9 mouse cellular contexts compared by ENCODE assay signal in the genomic region with DNA sequence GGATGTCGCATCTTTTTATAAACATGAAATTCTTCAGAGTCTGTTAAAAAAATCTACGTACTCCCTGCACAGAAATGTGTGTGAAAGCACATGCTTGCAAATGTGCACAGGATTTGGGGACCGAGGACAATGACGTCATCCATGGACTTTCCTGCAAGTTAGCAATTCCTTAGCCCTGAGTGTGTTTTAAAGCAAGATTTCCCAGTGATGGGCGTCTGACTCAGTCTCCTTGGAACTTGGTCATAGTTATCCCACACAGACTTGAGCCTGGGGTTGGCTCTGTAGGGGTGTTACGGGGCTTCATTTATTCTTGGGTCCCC. TPM values are rescaled to one million over a fixed set of nuclear protein-coding genes. Genes with fewer than 3 reads are reported as not detected.
DNase-seq lines count a peak whose midpoint lies in the region; ATAC-seq and TF ChIP-seq lines count a peak whose summit lies in the region.
"Had no signal": no experiment of that assay in that cellular context is flagged by ENCODE, and none has a peak within 500 bp of the region (broad histone marks: within the 10 kb centered on the region; RNA-seq: fewer than 3 reads in every experiment).

No protein-coding gene starts in this region.

- in situ Hi-C loops in CH12.LX (cut with MboI; ENCODE audit: low pct_ligation_motif_present, low pct_unique_long_range_greater_than_20kb, low sequenced_read_pairs): loop anchor here (25.0 kb wide), 1 partner anchor 369 kb away; no protein-coding TSS in a partner anchor

- H3K27ac ChIP-seq in CH12.LX (ENCODE audit: insufficient read depth, low read depth): no peak overlapping the region
- H3K27ac ChIP-seq in forebrain, embryonic 12.5 days: no peak overlapping the region
- H3K27ac ChIP-seq in limb, embryonic 12.5 days: no peak overlapping the region
- H3K27ac ChIP-seq in stomach, embryonic 14.5 days (ENCODE audit: low read length): no peak overlapping the region

- peaks cover 4 to 37% of the 10 kb centered on the region in 2 experiments for H3K4me1 ChIP-seq in CH12.LX (ENCODE audit: control insufficient read depth in 1 of 2, insufficient read depth in 2 of 2)
- H3K4me1 ChIP-seq in forebrain, embryonic 12.5 days: peaks cover 13% of the 10 kb centered on the region
- peaks cover 6% of the 10 kb centered on the region for H3K4me1 ChIP-seq in limb, embryonic 12.5 days (replicated peaks)
- H3K4me1 ChIP-seq in stomach, embryonic 14.5 days (ENCODE audit: control insufficient read depth, insufficient read depth, low read length): peaks cover 5% of the 10 kb centered on the region; the same call in 1 of the 2 replicates

- peak overlapping the region; percentile 59; the same call in 1 of the 2 replicates for H3K9ac ChIP-seq in CH12.LX (ENCODE audit: insufficient read depth, low read depth)
- no peak overlapping the region for H3K9ac ChIP-seq in forebrain, embryonic 12.5 days
- H3K9ac ChIP-seq in limb, embryonic 12.5 days (replicated peaks): no peak overlapping the region
- no peak overlapping the region for H3K9ac ChIP-seq in stomach, embryonic 14.5 days (replicated peaks; ENCODE audit: low read depth, low read length)

- TF ChIP-seq POLR2A in CH12.LX (IDR thresholded peaks at IDR 0.05; ENCODE audit: low read depth, low read length): no peak

- peak; percentile 34 to 44 for DNase-seq in heart, adult 18-20 months
- no peak for DNase-seq in heart, postnatal 14 days
- peak; percentile 9 for DNase-seq in CH12.LX (ENCODE audit: extremely low read depth)
- no peak for DNase-seq in layer of hippocampus, adult 9-10 months (ENCODE audit: low spot score)

- peaks cover 14% of the 10 kb centered on the region for H3K27me3 ChIP-seq in CH12.LX (replicated peaks)
- peaks cover 47% of the 10 kb centered on the region for H3K27me3 ChIP-seq in forebrain, embryonic 12.5 days
- H3K27me3 ChIP-seq in limb, embryonic 12.5 days: peaks cover 48% of the 10 kb centered on the region
- no peaks in the 10 kb centered on the region for H3K27me3 ChIP-seq in stomach, embryonic 14.5 days (ENCODE audit: control insufficient read depth, insufficient read depth, low read length)

- H3K4me2 ChIP-seq in CH12.LX (ENCODE audit: insufficient read depth, low read depth, poor library complexity, severe bottlenecking): peak overlapping the region; percentile 93
- H3K4me2 ChIP-seq in forebrain, embryonic 12.5 days: peak overlapping the region; percentile 98
- H3K4me2 ChIP-seq in limb, embryonic 12.5 days: peak overlapping the region; percentile 98
- peak overlapping the region; percentile 97 for H3K4me2 ChIP-seq in stomach, embryonic 14.5 days (replicated peaks; ENCODE audit: low read depth, low read length)

- H3K4me3 ChIP-seq in CH12.LX (replicated peaks in 1 of 3; ENCODE audit: low read depth in 2 of 3, low read length in 2 of 3, poor library complexity in 1 of 3): peak overlapping the region in 2 of 3 experiments; percentile 83
- H3K4me3 ChIP-seq in forebrain, embryonic 12.5 days (replicated peaks): no peak overlapping the region
- no peak overlapping the region for H3K4me3 ChIP-seq in limb, embryonic 12.5 days (replicated peaks)
- H3K4me3 ChIP-seq in stomach, embryonic 14.5 days (ENCODE audit: low read depth, low read length): peak overlapping the region; percentile 47; the same call in 1 of the 2 replicates

- no peak for TF ChIP-seq CTCF in CH12.LX (conservative IDR thresholded peaks at IDR 0.05 in 1 of 2, IDR thresholded peaks at IDR 0.05 in 1 of 2; ENCODE audit: low read depth in 2 of 2, low read length in 2 of 2)

- H3K36me3 ChIP-seq in CH12.LX (replicated peaks in 1 of 2; ENCODE audit: control insufficient read depth in 1 of 2, insufficient read depth in 1 of 2, low read length in 1 of 2): peaks cover 0 to 20% of the 10 kb centered on the region in 2 experiments
- no peaks in the 10 kb centered on the region for H3K36me3 ChIP-seq in forebrain, embryonic 12.5 days (replicated peaks)
- no peaks in the 10 kb centered on the region for H3K36me3 ChIP-seq in limb, embryonic 12.5 days
- H3K36me3 ChIP-seq in stomach, embryonic 14.5 days (ENCODE audit: control insufficient read depth, insufficient read depth, low read length): no peaks in the 10 kb centered on the region
- H3K36me3 ChIP-seq: G1E had no signal

- 36% methylated on average over 6 of the region's 6 CpGs for WGBS in forebrain, embryonic 12.5 days
- 37% methylated on average over 6 of the region's 6 CpGs for WGBS in limb, embryonic 12.5 days
- 38% methylated on average over 6 of the region's 6 CpGs for WGBS in stomach, embryonic 14.5 days

- dilution Hi-C loops in CH12.LX (cut with MboI; ENCODE audit: extremely low pct_ligation_motif_present, extremely low pct_unique_long_range_greater_than_20kb, low sequenced_read_pairs): no loop called here

- no peak for TF ChIP-seq RAD21 in CH12.LX (IDR thresholded peaks at IDR 0.05; ENCODE audit: low read depth, low read length)

- intact Hi-C loops in heart, postnatal 14 days (cut with DNase I): loop anchor here (5.0 kb wide), 2 partner anchors 71 to 104 kb away; partner anchors contain the start of genes Ankrd16, Fbh1 and Rbm17

- H3K79me2 ChIP-seq in CH12.LX (replicated peaks; ENCODE audit: control insufficient read depth, extremely low read depth, insufficient read depth, poor library complexity, severe bottlenecking): peaks cover 5% of the 10 kb centered on the region

- ATAC-seq in forebrain, embryonic 12.5 days (ENCODE audit: low FRiP score): no peak
- ATAC-seq in limb, embryonic 12.5 days (ENCODE audit: insufficient number of reproducible peaks, insufficient read depth, low FRiP score, low TSS enrichment, low read depth): no peak
- no peak for ATAC-seq in stomach, embryonic 14.5 days (ENCODE audit: insufficient number of reproducible peaks, insufficient read depth, low FRiP score, low read depth)
- ATAC-seq in megakaryocyte-erythroid progenitor cell, adult 5-6 weeks (replicated peaks; ENCODE audit: low FRiP score, low TSS enrichment, poor library complexity, severe bottlenecking): no peak

- H3K9me3 ChIP-seq in CH12.LX (replicated peaks; ENCODE audit: low read length): no peaks in the 10 kb centered on the region
- no peaks in the 10 kb centered on the region for H3K9me3 ChIP-seq in forebrain, embryonic 12.5 days
- no peaks in the 10 kb centered on the region for H3K9me3 ChIP-seq in limb, embryonic 12.5 days
- H3K9me3 ChIP-seq in stomach, embryonic 14.5 days (ENCODE audit: control insufficient read depth, low read depth, low read length): no peaks in the 10 kb centered on the region
- H3K9me3 ChIP-seq: G1E had no signal

- TF ChIP-seq EP300 in CH12.LX (IDR thresholded peaks at IDR 0.05; ENCODE audit: low read length): no peak

TF ChIP-seq in CH12.LX, 34 proteins besides CTCF, POLR2A, EP300 and RAD21:
- TF ChIP-seq SIN3A (IDR thresholded peaks at IDR 0.05; ENCODE audit: low read length): no peak
- TF ChIP-seq POLR2AphosphoS2 (IDR thresholded peaks at IDR 0.05; ENCODE audit: low read depth, low read length): no peak
- TF ChIP-seq USF1 (IDR thresholded peaks at IDR 0.05; ENCODE audit: low read depth, low read length): no peak
- TF ChIP-seq ETS1 (conservative IDR thresholded peaks at IDR 0.05; ENCODE audit: low read depth, low read length): no peak
- no peak for TF ChIP-seq MAZ (IDR thresholded peaks at IDR 0.05; ENCODE audit: low read depth, low read length)
- peak; percentile 52 for TF ChIP-seq JUN (IDR thresholded peaks at IDR 0.05; ENCODE audit: insufficient read depth, low read depth, low read length)
- no peak for TF ChIP-seq NELFE (IDR thresholded peaks at IDR 0.05; ENCODE audit: low read depth, low read length)
- TF ChIP-seq ZKSCAN1 (IDR thresholded peaks at IDR 0.05; ENCODE audit: borderline replicate concordance, low read depth, low read length): no peak
- no peak for TF ChIP-seq UBTF (IDR thresholded peaks at IDR 0.05; ENCODE audit: low read depth, low read length)
- TF ChIP-seq MYC (IDR thresholded peaks at IDR 0.05; ENCODE audit: low read depth, low read length): peak; percentile 43; the same call in 1 of the 2 replicates
- no peak for TF ChIP-seq MEF2A (IDR thresholded peaks at IDR 0.05; ENCODE audit: borderline replicate concordance, low read depth, low read length)
- TF ChIP-seq MAX (IDR thresholded peaks at IDR 0.05; ENCODE audit: low read length): no peak
- TF ChIP-seq GABPA (IDR thresholded peaks at IDR 0.05; ENCODE audit: insufficient replicate concordance, low read depth, low read length): no peak
- no peak for TF ChIP-seq CHD1 (IDR thresholded peaks at IDR 0.05; ENCODE audit: low read depth, low read length)
- no peak for TF ChIP-seq BHLHE40 (IDR thresholded peaks at IDR 0.05; ENCODE audit: low read depth, low read length)
- no peak for TF ChIP-seq IRF4 (IDR thresholded peaks at IDR 0.05; ENCODE audit: low read depth, low read length)
- TF ChIP-seq NRF1 (IDR thresholded peaks at IDR 0.05; ENCODE audit: low read depth, low read length): no peak
- no peak for TF ChIP-seq SMC3 (IDR thresholded peaks at IDR 0.05; ENCODE audit: low read depth, low read length)
- peak; percentile 36; the same call in 1 of the 2 replicates for TF ChIP-seq JUND (conservative IDR thresholded peaks at IDR 0.05; ENCODE audit: low read depth, low read length)

RNA-seq across cellular contexts. Expression of gene Il15ra, which starts 1.6 kb away (rescaled TPM):
- 10 to 100 TPM; 29.6 to 30.6 TPM for total RNA-seq in heart, adult 18-20 months (2021)
- total RNA-seq in heart, postnatal 14 days (2021): 10 to 100 TPM; 34.1 to 38.4 TPM
- total RNA-seq in CH12.LX (2012; rRNA removed): 14.4 and 15.1 TPM in 2 replicates
- 12.6 and 14.0 TPM in 2 replicates for total RNA-seq in CH12.LX (2014; rRNA removed)
- 16.6 and 19.4 TPM in 2 replicates for polyA plus RNA-seq in CH12.LX (2012; ENCODE audit: insufficient read length, low read depth)
- 0.50 TPM in 1 of 2 replicates, not detected in the other for polyA plus RNA-seq in forebrain, embryonic 12.5 days (2016; fragmentation: Nextera tagmentation; extraction: Ambion mirVana)
- 0.50 and 0.88 TPM in 2 replicates for polyA plus RNA-seq in limb, embryonic 12.5 days (2016; fragmentation: Nextera tagmentation; extraction: Ambion mirVana)
- 0.80 and 1.5 TPM in 2 replicates for polyA plus RNA-seq in stomach, embryonic 14.5 days (2014; fragmentation: Nextera tagmentation; extraction: Ambion mirVana)
- total RNA-seq in megakaryocyte-erythroid progenitor cell, adult 5-6 weeks (2014; fragmentation: Nextera tagmentation): 10.7 and 12.3 TPM in 2 replicates
- 9.4 and 12.0 TPM in 2 replicates for total RNA-seq in megakaryocyte-erythroid progenitor cell, adult 5-6 weeks (2017)
- polyA plus RNA-seq: G1E had no signal

Comparison
In these comparisons a context has a peak if more than half of its experiments do, and no peak if none do; other contexts are left out.
1. DNase-seq: peak in heart, adult 18-20 months (2 of 2) and CH12.LX (single experiment); none in heart, postnatal 14 days (0 of 2) and layer of hippocampus, adult 9-10 months (single experiment).
2. H3K4me3 ChIP-seq: peak in CH12.LX (2 of 3) and stomach, embryonic 14.5 days (single experiment); none in forebrain, embryonic 12.5 days (single experiment) and limb, embryonic 12.5 days (single experiment).
3. Peak in every context shown above with its lines, with median percentiles within 50 percentile points of each other: H3K4me2 ChIP-seq.